Mouse (Mus musculus) ES-E14 (cell line): ENCODE results near the gene Ppp1r1b. TPM values are rescaled to one million over a fixed set of nuclear protein-coding genes. Genes with fewer than 3 reads are reported as not detected.

ENCODE experiments used
- DNase-seq: peaks from one replicate; pipeline ENCODE4 v3.0.0-alpha.2; 2013; ENCODE audit warnings: low read depth, low spot score
- H3K27ac ChIP-seq: 2 replicates; pipeline ENCODE4 v1.5.1; 2012; ENCODE audit warnings: low read depth, mild to moderate bottlenecking, low read length, moderate library complexity, mixed read lengths; ENCODE audit not compliant: poor library complexity, insufficient read depth, severe bottlenecking
- H3K36me3 ChIP-seq: 2 replicates; pipeline ENCODE4 v1.6.1; 2012; ENCODE audit warnings: mild to moderate bottlenecking, low read length, moderate library complexity, mixed read lengths; ENCODE audit not compliant: control insufficient read depth, poor library complexity, insufficient read depth, severe bottlenecking
- H3K4me1 ChIP-seq, 2 experiments: fragments of 150-350 bp in 1 of 2; sonication (generic) in 1 of 2; 2 replicates each; pipeline ENCODE4 v1.6.1; 2012; ENCODE audit warnings: low read length in 2 of 2, mild to moderate bottlenecking in 1 of 2, mixed read lengths in 1 of 2; ENCODE audit not compliant: control insufficient read depth in 2 of 2, insufficient read depth in 2 of 2, poor library complexity in 1 of 2
- H3K4me3 ChIP-seq, 2 experiments: fragments of 150-350 bp in 1 of 2; sonication (generic) in 1 of 2; 2 replicates each; pipeline ENCODE4 v1.5.1; 2012; ENCODE audit warnings: low read length in 2 of 2, low read depth in 1 of 2, mild to moderate bottlenecking in 1 of 2, mixed read lengths in 1 of 2; ENCODE audit not compliant: insufficient read depth in 1 of 2, poor library complexity in 1 of 2, severe bottlenecking in 1 of 2
- H3K9ac ChIP-seq: 2 replicates; pipeline ENCODE4 v1.6.1; 2012; ENCODE audit warnings: low read depth, mild to moderate bottlenecking, low read length, mixed read lengths; ENCODE audit not compliant: poor library complexity, insufficient read depth, severe bottlenecking
- H3K9me3 ChIP-seq: fragments of 150-350 bp; sonication (generic); 2 replicates; pipeline ENCODE4 v1.6.1; 2012; ENCODE audit warnings: low read depth, mild to moderate bottlenecking, low read length; ENCODE audit not compliant: control insufficient read depth, insufficient read depth
- CHD2 ChIP-seq: IDR thresholded peaks from 2 replicates; pipeline ENCODE4 v1.6.1; 2014; ENCODE audit warnings: mild to moderate bottlenecking, low read depth, low read length, inconsistent platforms
- HCFC1 ChIP-seq: IDR thresholded peaks from 2 replicates; pipeline ENCODE4 v1.6.1; 2012; ENCODE audit warnings: low read length, inconsistent platforms, borderline replicate concordance; ENCODE audit not compliant: insufficient read depth
- MAFK ChIP-seq: IDR thresholded peaks from 2 replicates; pipeline ENCODE4 v1.6.1; 2014; ENCODE audit warnings: mild to moderate bottlenecking, low read depth, low read length, inconsistent platforms; ENCODE audit not compliant: insufficient read depth
- ZC3H11A ChIP-seq: IDR thresholded peaks from 2 replicates; pipeline ENCODE4 v1.6.1; 2012; ENCODE audit warnings: low read depth, mild to moderate bottlenecking, inconsistent platforms, low read length, borderline replicate concordance
- ZNF384 ChIP-seq: IDR thresholded peaks from 2 replicates; pipeline ENCODE4 v1.6.1; 2012; ENCODE audit warnings: low read depth, low read length, inconsistent platforms
- in situ Hi-C, 2 experiments: fragments of 600-800 bp; cut with MboI; formaldehyde crosslinking; loops; one replicate each; pipeline ENCODE4 v1.15.1; 2025; ENCODE audit warnings: low sequenced_read_pairs in 2 of 2, inconsistent platforms in 1 of 2; ENCODE audit not compliant: unreplicated experiment in 2 of 2
- total RNA-seq: library from RNA; depleted of rRNA; stranded (reverse); fragments of 300-350 nt; gene quantifications from 2 replicates; pipeline ENCODE4 v1.2.3, GENCODE M21; 2012

Ppp1r1b gene
- total RNA-seq, 1 experiment, result 0.22 TPM

DNA sequence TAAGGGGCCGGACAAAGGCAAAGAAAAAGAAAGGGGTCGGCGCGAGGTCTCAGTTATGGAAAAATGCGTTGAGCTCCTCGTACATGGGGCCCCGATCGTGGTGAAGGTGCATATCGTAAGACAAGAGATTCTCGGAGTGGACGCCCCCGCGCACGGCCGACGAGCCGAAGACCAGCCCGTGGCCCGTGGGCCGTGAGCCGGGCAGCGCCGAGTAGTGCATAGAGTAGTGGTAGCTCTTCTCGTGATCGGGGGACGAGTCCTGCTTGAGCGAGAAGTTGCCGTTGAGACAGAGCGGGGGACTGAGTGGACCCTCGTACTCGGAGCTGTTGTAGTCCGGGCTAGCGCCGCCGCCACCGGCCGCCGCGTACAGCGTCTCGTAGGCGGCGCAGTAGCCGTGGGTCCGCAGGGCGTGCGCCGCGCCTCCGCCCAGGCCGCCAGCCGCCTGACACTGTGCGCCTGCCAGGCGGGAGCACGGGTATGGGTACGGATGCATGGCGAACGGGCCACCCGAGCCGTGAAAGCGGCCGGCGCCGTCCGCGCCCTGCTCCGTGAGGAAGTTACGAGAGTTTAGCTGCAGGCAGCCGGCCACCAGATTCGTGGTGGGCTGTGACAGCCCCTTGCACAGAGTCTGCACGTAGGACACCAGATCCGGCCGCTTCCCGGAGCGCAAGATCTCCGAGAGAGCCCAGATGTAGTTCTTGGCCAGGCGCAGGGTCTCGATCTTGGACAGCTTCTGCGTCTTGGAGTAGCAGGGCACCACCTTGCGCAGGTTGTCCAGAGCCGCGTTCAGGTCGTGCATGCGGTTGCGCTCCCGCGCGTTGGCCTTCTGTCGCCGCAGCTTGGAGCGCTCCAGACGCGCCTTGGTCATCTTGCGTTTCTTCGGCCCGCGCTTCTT, 20.8 kb upstream of the Ppp1r1b start:
- peak overlapping the region; percentile 0; the same call in 1 of the 2 replicates for H3K9ac ChIP-seq
- H3K9me3 ChIP-seq, result no peaks in the 10 kb centered on the region
- in situ Hi-C loops, result no loop called here
- H3K27ac ChIP-seq, result no peak overlapping the region
- no peak for TF ChIP-seq HCFC1
- TF ChIP-seq CHD2, result no peak
- TF ChIP-seq ZNF384, result no peak
- TF ChIP-seq ZC3H11A, result no peak
- no peak for TF ChIP-seq MAFK
- peak overlapping the region; percentile 47 to 56; a peak in 3 of 4 replicates for H3K4me3 ChIP-seq
- H3K36me3 ChIP-seq, result no peaks in the 10 kb centered on the region
- DNase-seq, result no peak
- H3K4me1 ChIP-seq, result peaks cover 0 to 4% of the 10 kb centered on the region in 2 experiments; a peak in 1 of 4 replicates

DNA sequence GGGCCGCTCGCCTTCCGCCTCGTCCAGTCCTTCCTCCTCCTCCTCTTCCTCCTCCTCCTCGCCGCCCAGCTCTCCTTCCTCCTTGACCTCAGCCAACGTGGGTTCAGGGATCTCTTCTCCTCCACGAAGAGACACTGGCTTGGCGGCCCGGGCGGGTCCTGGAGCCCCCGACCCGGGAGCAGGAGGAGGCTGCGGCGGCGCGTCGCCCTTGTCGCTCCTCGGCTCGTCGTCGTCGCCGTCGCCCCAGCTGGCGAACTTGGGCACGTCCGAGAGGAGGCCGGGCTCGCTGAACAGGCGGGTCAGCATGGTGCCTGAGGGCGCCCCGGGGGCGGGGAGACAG, 20.2 kb upstream of the Ppp1r1b start:
- Histone ChIP-seq H3K9ac (no peak overlapping the region), H3K36me3 (no peaks in the 10 kb centered on the region), H3K4me3 (peak overlapping the region; percentile 47 to 56; a peak in 2 of 4 replicates), H3K9me3 (no peaks in the 10 kb centered on the region), H3K27ac (no peak overlapping the region), H3K4me1 (peaks cover 0 to 4% of the 10 kb centered on the region in 2 experiments; a peak in 1 of 4 replicates)
- DNase-seq, result no peak
- TF ChIP-seq HCFC1 (no peak), MAFK (no peak), ZC3H11A (no peak), ZNF384 (no peak), CHD2 (no peak)
- in situ Hi-C loops, result no loop called here

- Histone ChIP-seq H3K9ac (peak overlapping the region; percentile 8), H3K9me3 (no peaks in the 10 kb centered on the region), H3K4me3 (peak overlapping the region; percentile 47 to 56; a peak in 3 of 4 replicates), H3K36me3 (no peaks in the 10 kb centered on the region), H3K4me1 (peaks cover 0 to 4% of the 10 kb centered on the region in 2 experiments; a peak in 1 of 4 replicates), H3K27ac (no peak overlapping the region)
- in situ Hi-C loops, result no loop called here
- no peak for TF ChIP-seq MAFK
- no peak for TF ChIP-seq ZC3H11A
- TF ChIP-seq HCFC1, result no peak
- TF ChIP-seq ZNF384, result no peak
- no peak for DNase-seq
These were observed 19.7 kb upstream of the Ppp1r1b start for GRCm38 (mm10) chr11:98328371-98329069.

- in situ Hi-C loops, result no loop called here
These were observed 18.9 kb upstream of the Ppp1r1b start, which contains the start of gene Neurod2 for GRCm38 (mm10) chr11:98329081-98329959. Neurod2 (minus strand) TSS chr11:98329648.

More at GRCm38 (mm10) chr11:98329081-98329959, 18.9 kb upstream of the Ppp1r1b start, which contains the start of gene Neurod2:
- DNase-seq, result no peak
- H3K4me1 ChIP-seq, result peaks cover 0 to 10% of the 10 kb centered on the region in 2 experiments; a peak in 2 of 4 replicates
- no peak for TF ChIP-seq HCFC1
- TF ChIP-seq ZNF384, result peak; percentile 82
- peak within 1 kb of the TSS; percentile 26 to 56; a peak in 3 of 4 replicates for H3K4me3 ChIP-seq
- H3K36me3 ChIP-seq, result no peaks in the 10 kb centered on the region
- H3K27ac ChIP-seq, result no peak within 1 kb of the TSS
- no peaks in the 10 kb centered on the region for H3K9me3 ChIP-seq
- peak within 1 kb of the TSS; percentile 8 for H3K9ac ChIP-seq
